Mouse (Mus musculus) brain, embryonic 14.5 days (tissue): ENCODE results near the gene Jmjd8. TPM values are rescaled to one million over a fixed set of nuclear protein-coding genes. Genes with fewer than 3 reads are reported as not detected.
"Not testable (repeated sequence)": the region's sequence is repeated elsewhere in the genome, so short reads cannot be mapped to it uniquely, and the experiment has no call there.

Experiments
- DNase-seq: peaks from one replicate; pipeline ENCODE4 v3.0.0-alpha.2; 2011; ENCODE audit warnings: low read depth
- CTCF ChIP-seq: fragments of 200-500 bp; IDR thresholded peaks from 2 replicates; pipeline ENCODE4 v1.5.1; 2012; ENCODE audit warnings: inconsistent platforms, mild to moderate bottlenecking, moderate library complexity, borderline replicate concordance; ENCODE audit not compliant: insufficient read depth, insufficient read length; ENCODE audit errors: extremely low read depth
- POLR2A ChIP-seq: fragments of 200-500 bp; IDR thresholded peaks from 2 replicates; pipeline ENCODE4 v1.6.1; 2012; ENCODE audit warnings: mild to moderate bottlenecking, inconsistent platforms, borderline replicate concordance; ENCODE audit not compliant: poor library complexity, insufficient read depth, insufficient read length, severe bottlenecking; ENCODE audit errors: extremely low read depth
- polyA plus RNA-seq: library from polyadenylated mRNA; depleted of rRNA; stranded (reverse); fragments of >200 nt; gene quantifications from 2 replicates; pipeline ENCODE4 v1.2.3, GENCODE M21; 2012

Gene Jmjd8
- polyA plus RNA-seq, 1 experiment: 80.0 TPM

- peak; percentile 76 for DNase-seq
- no peak for TF ChIP-seq POLR2A
- no peak for TF ChIP-seq CTCF
These were observed 34.5 kb upstream of the Jmjd8 start for GRCm38 (mm10) chr17:25794197-25794596.

GRCm38 (mm10) chr17:25794998-25795397, 33.7 kb upstream of the Jmjd8 start:
- TF ChIP-seq POLR2A (no peak), CTCF (no peak)
- no peak for DNase-seq

GRCm38 (mm10) chr17:25795609-25796092, 33.0 kb upstream of the Jmjd8 start, which contains the start of gene AC134908.4:
AC134908.4 (minus strand) TSS chr17:25795659.
- DNase-seq: peak; percentile 65
- TF ChIP-seq POLR2A: no peak
- TF ChIP-seq CTCF: no peak

GRCm38 (mm10) chr17:25796211-25796771, 32.4 kb upstream of the Jmjd8 start:
- no peak for DNase-seq
- no peak for TF ChIP-seq CTCF
- TF ChIP-seq POLR2A: no peak

GRCm38 (mm10) chr17:25796951-25797369, 31.7 kb upstream of the Jmjd8 start, which contains the start of gene Metrn:
Metrn (minus strand) TSS chr17:25797136.
- TF ChIP-seq CTCF (no peak), POLR2A (peak; percentile 52)
- peak; percentile 93 for DNase-seq

- TF ChIP-seq POLR2A (no peak), CTCF (peak; percentile 87)
- peak; percentile 86 for DNase-seq
These were observed 27.6 kb upstream of the Jmjd8 start for GRCm38 (mm10) chr17:25801029-25801428.

- no peak for TF ChIP-seq CTCF
- TF ChIP-seq POLR2A: no peak
- DNase-seq: peak; percentile 96
These were observed 25.7 kb upstream of the Jmjd8 start for GRCm38 (mm10) chr17:25802825-25803517.

GRCm38 (mm10) chr17:25806507-25806906, 22.2 kb upstream of the Jmjd8 start:
- DNase-seq: no peak
- TF ChIP-seq POLR2A: no peak

- DNase-seq: not testable (repeated sequence)
- peak; percentile 9; the same call in 1 of the 2 replicates for TF ChIP-seq CTCF
These were observed 21.2 kb upstream of the Jmjd8 start for GRCm38 (mm10) chr17:25807452-25807851.

- DNase-seq: no peak
- TF ChIP-seq POLR2A: no peak
- no peak for TF ChIP-seq CTCF
These were observed 20.6 kb upstream of the Jmjd8 start for GRCm38 (mm10) chr17:25808028-25808427.

- peak; percentile 98 for DNase-seq
- TF ChIP-seq CTCF (peak; percentile 17; the same call in 1 of the 2 replicates), POLR2A (peak; percentile 68)
These were observed 19.7 kb upstream of the Jmjd8 start, which contains the start of gene Fbxl16 for GRCm38 (mm10) chr17:25808789-25809605. Fbxl16 (plus strand) TSS chr17:25809085.
